Mouse (Mus musculus): ENCODE measurements around the gene Rnf207.

Rnf207 gene

GRCm38 (mm10) chr4:152318517-152319234, at the start of gene Rnf207:
Gene Rnf207, minus strand, starts transcription at chr4:152318993.
- peak; percentile 40 for DNase-seq (ENCODE audit: low read depth)

- no peak for DNase-seq (ENCODE audit: low read depth)
Measured at GRCm38 (mm10) chr4:152365228-152365627, 46.4 kb upstream of the Rnf207 start.

GRCm38 (mm10) chr4:152362180-152362579, 43.4 kb upstream of the Rnf207 start:
- peak; percentile 93 for DNase-seq (ENCODE audit: low read depth)

GRCm38 (mm10) chr4:152360855-152361254, 42.1 kb upstream of the Rnf207 start:
- no peak for DNase-seq (ENCODE audit: low read depth)

DNA sequence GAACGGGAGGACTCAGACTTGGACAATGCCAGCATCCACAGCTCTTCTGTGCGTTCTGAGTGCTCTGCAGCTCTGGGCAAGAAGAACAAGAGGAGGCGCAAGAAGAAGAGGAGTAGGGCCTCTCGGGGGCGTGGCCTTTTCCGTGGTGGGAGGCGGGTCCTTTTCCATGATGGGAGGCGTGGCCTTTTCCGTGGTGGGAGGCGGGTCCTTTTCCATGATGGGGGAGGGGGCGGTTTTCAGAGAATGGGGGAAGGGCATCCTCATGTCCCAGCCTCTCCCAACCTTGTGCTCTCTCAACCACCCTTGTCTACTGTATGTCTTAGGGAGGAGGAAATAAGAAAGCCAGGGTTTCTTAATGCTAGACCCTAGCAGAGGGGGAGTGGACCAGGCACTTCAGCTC, 40.9 kb upstream of the Rnf207 start:
- DNase-seq (ENCODE audit: low read depth): no peak

DNA sequence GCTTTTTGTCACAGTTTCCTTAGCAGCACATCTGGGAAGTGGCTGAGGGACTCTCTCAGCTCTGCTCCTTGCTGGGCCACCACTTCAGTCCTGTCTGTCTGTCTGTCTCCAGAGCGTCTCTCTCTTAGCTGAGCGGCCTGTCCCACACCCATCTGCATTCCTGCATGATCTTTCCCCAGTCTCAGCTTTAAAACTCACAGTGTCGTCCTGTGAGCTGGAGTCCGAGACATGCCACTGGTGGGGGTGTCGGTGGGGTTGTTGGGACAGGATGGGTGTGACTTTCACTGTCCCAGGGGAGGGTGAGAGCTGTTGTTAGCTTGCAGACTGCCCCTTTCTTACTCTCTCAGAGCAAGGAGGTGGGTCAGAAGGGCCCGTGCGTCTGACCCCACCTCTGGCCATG, 36.9 kb upstream of the Rnf207 start:
- no peak for DNase-seq (ENCODE audit: low read depth)

- DNase-seq (ENCODE audit: low read depth): no peak
Measured at GRCm38 (mm10) chr4:152353886-152354637, 35.3 kb upstream of the Rnf207 start.

- DNase-seq (ENCODE audit: low read depth): peak; percentile 40
Measured at GRCm38 (mm10) chr4:152351422-152352305, 32.9 kb upstream of the Rnf207 start.

GRCm38 (mm10) chr4:152350722-152351421, 32.1 kb upstream of the Rnf207 start:
- no peak for DNase-seq (ENCODE audit: low read depth)

GRCm38 (mm10) chr4:152349837-152350381, 31.1 kb upstream of the Rnf207 start:
- no peak for DNase-seq (ENCODE audit: low read depth)

GRCm38 (mm10) chr4:152345120-152345889, 26.5 kb upstream of the Rnf207 start:
- DNase-seq (ENCODE audit: low read depth): peak; percentile 60

DNA sequence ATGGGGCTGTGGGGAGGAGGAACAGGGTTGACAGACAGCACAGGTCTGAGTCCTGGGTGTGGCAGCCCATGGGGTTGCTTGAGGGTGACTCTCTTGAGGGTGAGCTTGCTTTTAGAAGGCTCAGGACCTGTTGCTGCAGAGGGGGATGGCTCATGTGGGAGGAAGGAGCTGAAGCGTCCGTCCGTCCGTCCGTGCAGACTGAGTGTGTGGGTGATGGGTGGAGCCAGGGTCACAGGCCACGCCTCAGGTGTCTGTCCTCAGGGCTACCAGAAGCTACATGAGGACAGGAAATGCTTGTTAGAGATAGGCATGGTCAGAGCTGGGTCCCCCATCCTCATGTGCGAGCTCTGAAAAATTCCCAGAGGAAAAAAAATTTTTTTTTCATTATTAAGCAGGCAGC, 25.9 kb upstream of the Rnf207 start:
- peak; percentile 58 for DNase-seq (ENCODE audit: low read depth)

GRCm38 (mm10) chr4:152343296-152343695, 24.5 kb upstream of the Rnf207 start:
- DNase-seq (ENCODE audit: low read depth): peak; percentile 53

DNA sequence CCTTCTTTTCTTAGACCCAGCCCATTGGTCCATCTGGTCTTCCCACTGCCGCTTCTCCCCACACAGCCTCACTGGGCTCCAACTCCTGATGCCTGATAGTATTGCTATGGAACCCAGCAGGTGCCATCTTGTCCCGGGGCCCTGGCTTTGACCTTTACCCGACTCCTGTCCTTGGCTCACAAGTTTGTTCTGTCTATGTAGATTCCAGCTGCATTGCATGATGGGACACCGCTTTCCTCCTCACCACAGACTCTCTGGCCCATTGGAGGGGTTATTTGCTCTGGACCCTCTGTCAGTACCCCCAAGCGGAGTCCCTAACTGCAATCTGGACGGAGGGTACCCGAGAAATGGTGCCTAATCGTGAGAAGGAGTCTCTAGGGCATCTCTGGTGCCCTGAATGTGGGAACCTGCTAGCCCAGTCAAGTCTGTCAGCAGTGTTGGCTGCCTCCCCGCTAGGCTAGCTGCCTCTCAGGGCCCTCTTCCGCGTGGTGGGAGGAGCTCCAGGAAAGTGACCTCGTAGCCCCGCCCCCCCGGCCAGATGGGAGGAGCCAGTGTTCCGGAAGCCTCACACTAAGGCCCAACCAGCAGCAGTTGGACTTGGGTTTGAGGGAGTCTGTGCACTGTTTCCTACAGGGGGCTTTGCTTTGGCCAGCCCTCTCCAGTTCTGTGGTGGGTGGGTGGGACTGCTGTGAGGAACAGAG, 21.9 kb upstream of the Rnf207 start:
- DNase-seq (ENCODE audit: low read depth): peak; percentile 61

DNA sequence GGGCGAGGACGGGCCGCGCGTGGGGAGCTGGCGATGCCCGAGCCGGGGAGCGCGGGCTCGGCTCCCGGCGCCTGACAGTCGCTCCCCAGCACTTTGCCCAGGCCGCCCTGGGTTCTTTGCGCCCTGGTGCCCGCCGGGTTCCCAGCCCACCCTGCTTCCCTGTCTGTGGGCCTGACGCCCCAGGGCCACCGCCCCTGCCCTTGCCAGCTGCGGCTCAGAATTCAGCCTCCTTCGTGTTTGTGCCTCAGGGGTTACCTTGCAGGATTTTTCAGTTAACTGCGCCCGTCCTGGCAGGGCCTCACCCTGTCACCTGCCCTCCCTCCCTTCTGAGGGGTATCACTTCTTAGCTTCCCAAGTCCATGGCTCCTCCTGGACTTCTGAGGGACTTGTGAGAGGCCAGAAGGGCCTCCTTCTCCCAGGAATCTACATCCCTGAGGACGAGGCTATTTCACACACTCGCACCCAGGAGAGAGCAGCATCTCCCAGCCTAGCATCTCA, 20.5 kb upstream of the Rnf207 start:
- DNase-seq (ENCODE audit: low read depth): no peak

DNA sequence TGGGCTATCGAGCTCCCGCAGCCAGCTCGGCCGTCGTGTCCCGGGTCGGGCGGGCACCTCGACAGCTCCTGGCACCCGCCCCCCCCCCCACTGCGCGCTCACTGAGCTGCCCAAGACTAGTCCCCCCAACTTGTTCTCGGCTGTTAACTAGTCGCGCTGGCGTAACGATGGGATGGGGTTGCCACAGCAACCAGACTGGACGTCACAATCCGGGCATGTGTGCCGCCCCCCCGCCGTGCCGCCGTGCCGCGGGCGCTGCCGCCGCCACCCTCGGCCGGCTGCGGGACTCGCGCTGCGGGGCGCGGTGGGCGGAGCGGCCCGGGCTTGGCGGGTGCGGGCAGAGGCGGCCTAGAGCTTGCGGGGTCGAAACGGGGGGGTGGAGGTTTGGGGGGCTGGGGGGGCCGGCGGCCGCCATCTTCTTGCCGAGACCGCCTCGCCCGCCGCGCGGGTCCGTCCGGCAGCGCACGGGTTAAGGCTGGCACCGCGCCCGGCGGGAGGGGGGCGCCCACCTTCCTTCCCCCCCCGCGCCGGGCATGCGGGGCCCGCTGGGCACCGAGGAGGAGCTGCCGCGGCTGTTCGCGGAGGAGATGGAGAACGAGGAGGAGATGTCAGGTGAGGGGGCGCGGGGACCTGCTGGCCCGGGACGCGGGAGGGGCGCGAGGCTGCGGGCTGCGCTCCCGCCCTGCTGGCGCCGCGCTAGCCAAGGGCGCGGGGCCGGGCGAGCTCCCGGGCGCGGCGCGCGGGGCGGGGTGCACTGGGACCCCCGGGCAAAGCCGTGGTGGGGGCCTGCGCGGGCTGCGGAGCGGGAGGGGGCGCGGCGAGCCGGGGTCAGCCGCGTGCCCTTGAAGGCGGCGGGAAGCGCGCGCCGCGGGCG, 19.9 kb upstream of the Rnf207 start, which contains the start of gene Chd5:
Chd5 (plus strand) TSS at position 233 of the 874 bp plus-strand sequence.
- no peak for DNase-seq (ENCODE audit: low read depth)

GRCm38 (mm10) chr4:152337772-152338171, 19.0 kb upstream of the Rnf207 start:
- DNase-seq (ENCODE audit: low read depth): no peak

GRCm38 (mm10) chr4:152333587-152333986, 14.8 kb upstream of the Rnf207 start:
- no peak for DNase-seq (ENCODE audit: low read depth)

DNA sequence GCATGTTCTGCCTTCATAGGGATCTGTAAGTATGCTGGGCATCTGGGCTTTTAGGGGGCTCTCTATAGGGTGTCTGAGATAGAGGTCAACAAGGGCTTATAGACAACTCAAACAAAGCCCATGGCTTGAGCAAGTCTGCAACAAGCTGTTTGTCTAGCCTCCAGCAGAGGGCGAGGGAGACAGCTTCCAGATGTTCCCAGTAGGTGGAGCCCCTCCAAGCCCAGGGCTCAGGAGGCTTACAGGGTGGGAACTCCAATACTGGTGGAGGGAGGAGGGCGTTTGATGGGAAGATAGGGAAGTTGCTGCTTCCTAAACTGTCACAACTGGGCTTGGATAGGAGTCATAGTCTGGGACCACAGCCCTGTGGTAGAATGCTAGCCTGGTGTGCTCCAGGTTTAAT, 14.2 kb upstream of the Rnf207 start:
- peak; percentile 77 for DNase-seq (ENCODE audit: low read depth)

Data from 416B (cell line).